In the genomic region with DNA sequence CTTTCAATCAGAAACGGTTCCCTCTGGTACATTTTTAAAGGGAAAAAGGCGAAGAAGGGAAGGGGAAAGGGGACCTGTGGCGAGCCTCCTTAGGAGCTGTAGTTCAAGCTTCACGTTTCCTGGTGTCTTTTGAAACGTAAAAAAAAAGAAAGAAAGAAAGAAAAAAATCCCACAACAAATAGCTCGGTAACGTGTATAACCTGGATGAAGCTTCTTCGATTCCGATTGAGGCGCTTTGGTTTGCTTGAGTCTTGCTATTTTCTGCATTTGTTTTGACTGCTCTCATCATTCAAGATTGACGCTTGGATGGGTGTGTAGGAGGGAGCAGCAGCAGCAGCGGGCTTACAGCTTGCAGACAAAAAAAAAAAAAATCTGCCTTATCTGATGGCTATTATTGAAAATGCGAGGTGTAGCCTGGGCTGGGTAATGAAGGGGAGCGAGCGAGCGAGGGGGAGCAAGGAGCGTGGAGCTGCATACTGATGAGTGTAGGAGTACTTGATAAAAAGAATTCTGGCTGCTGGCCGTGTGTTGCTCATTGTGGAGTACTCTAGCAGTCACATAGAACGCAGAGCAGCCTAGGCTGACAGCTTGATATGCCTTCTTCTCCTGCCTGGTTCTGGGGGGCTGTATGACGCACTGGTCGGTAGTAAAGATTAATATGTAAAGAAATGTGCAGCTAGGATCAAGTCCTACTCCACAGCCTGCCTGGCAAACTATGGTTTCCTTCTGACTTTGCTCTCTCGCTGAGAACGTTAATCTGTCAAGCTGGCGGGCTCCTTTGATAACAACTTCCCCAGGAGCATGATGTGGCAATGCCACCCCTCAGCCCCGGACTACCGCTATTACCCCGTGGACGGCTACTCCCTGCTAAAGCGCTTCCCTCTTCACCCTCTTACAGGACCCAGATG, we compare ENCODE assay signal across 8 mouse cellular contexts.
DNase-seq lines count a peak whose midpoint lies in the region; ATAC-seq lines count a peak whose summit lies in the region.

No protein-coding gene starts in this region.

- H3K4me1 ChIP-seq in megakaryocyte, embryonic 14.5 days = no peaks in the 10 kb centered on the region
- peaks cover 28% of the 10 kb centered on the region for H3K4me1 ChIP-seq in forebrain, embryonic 15.5 days
- no peaks in the 10 kb centered on the region for H3K4me1 ChIP-seq in intestine, embryonic 16.5 days (ENCODE audit: control insufficient read depth, insufficient read depth, low read length)

- no peaks in the 10 kb centered on the region for H3K36me3 ChIP-seq in megakaryocyte, embryonic 14.5 days (replicated peaks; ENCODE audit: low read length)
- H3K36me3 ChIP-seq in forebrain, embryonic 15.5 days = no peaks in the 10 kb centered on the region
- H3K36me3 ChIP-seq in intestine, embryonic 16.5 days (ENCODE audit: control insufficient read depth, insufficient read depth, low read length) = no peaks in the 10 kb centered on the region

- peak overlapping the region; percentile 54 for H3K9ac ChIP-seq in forebrain, embryonic 15.5 days (replicated peaks)
- H3K9ac ChIP-seq in intestine, embryonic 16.5 days (ENCODE audit: low read depth, low read length) = no peak overlapping the region

- peak overlapping the region; percentile 63 for H3K4me2 ChIP-seq in forebrain, embryonic 15.5 days (replicated peaks)
- peak overlapping the region; percentile 32 for H3K4me2 ChIP-seq in intestine, embryonic 16.5 days (ENCODE audit: low read depth, low read length)

- peaks cover 3% of the 10 kb centered on the region; the same call in 1 of the 2 replicates for H3K9me3 ChIP-seq in megakaryocyte, embryonic 14.5 days
- H3K9me3 ChIP-seq in forebrain, embryonic 15.5 days = no peaks in the 10 kb centered on the region
- H3K9me3 ChIP-seq in intestine, embryonic 16.5 days (ENCODE audit: control insufficient read depth, low read length) = no peaks in the 10 kb centered on the region

- no peaks in the 10 kb centered on the region for H3K27me3 ChIP-seq in megakaryocyte, embryonic 14.5 days (replicated peaks)
- H3K27me3 ChIP-seq in forebrain, embryonic 15.5 days = no peaks in the 10 kb centered on the region
- H3K27me3 ChIP-seq in intestine, embryonic 16.5 days (replicated peaks; ENCODE audit: control insufficient read depth, insufficient read depth, low read length) = no peaks in the 10 kb centered on the region

- 5% methylated on average over 29 of the region's 29 CpGs for WGBS in forebrain, embryonic 15.5 days
- WGBS in intestine, embryonic 16.5 days = 27% methylated on average over 29 of the region's 29 CpGs

- ATAC-seq in megakaryocyte, adult 5-6 weeks (ENCODE audit: poor library complexity, severe bottlenecking) = no peak
- ATAC-seq in forebrain, embryonic 15.5 days (replicated peaks) = peak; percentile 98
- 0 out of 2 replicates have a peak, but pooled peaks have one; percentile 36 for ATAC-seq in intestine, embryonic 16.5 days

- intact Hi-C loops in left cerebral cortex, postnatal 4 days (cut with DNase I) = loop anchor here (5.0 kb wide), 2 partner anchors 84 to 111 kb away; no protein-coding TSS in a partner anchor

- DNase-seq in left cerebral cortex, postnatal 4 days = peak; percentile 49
- peak; percentile 44 for DNase-seq in retina, postnatal 1 day
- DNase-seq in gastrocnemius, postnatal 25 days = no peak
- DNase-seq in thymus, postnatal 0 days (ENCODE audit: low spot score) = no peak

- H3K27ac ChIP-seq in forebrain, embryonic 15.5 days (replicated peaks) = peak overlapping the region; percentile 88
- H3K27ac ChIP-seq in intestine, embryonic 16.5 days (ENCODE audit: low read length) = no peak overlapping the region

- H3K4me3 ChIP-seq in megakaryocyte, embryonic 14.5 days (replicated peaks) = peak overlapping the region; percentile 21
- peak overlapping the region; percentile 48 for H3K4me3 ChIP-seq in forebrain, embryonic 15.5 days
- H3K4me3 ChIP-seq in intestine, embryonic 16.5 days (ENCODE audit: low read length) = peak overlapping the region; percentile 6; the same call in 1 of the 2 replicates

Comparison
In these comparisons a context has a peak if more than half of its experiments do, and no peak if none do; other contexts are left out.
1. DNase-seq: peak in left cerebral cortex, postnatal 4 days (single experiment) and retina, postnatal 1 day (single experiment); none in gastrocnemius, postnatal 25 days (single experiment) and thymus, postnatal 0 days (single experiment).
2. Peak in every context shown above with its lines, with median percentiles within 50 percentile points of each other: H3K4me3 ChIP-seq.